Mouse (Mus musculus): Measurements from ENCODE around the gene Zbtb3.

DNA sequence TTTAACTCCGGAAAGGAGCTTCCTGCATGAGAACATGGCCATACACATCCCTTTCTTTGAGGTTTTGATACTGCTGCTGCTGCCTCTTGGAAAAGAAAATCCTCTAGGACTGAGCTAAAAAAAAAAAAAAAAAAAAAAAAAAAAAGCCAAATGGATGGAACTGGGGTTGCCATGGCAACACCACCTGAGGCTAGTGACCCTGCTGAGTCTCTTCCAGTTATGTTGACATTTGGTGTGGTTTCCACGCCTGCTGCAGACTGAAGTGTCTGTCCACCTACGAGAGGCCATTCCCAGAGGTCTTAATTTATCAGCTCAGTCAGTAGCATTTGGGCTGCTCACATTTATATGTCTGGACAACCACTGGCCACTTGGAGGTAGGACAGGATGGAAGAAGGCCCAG is 13.8 kb upstream of the Zbtb3 start:
- TF ChIP-seq POLR2A (IDR thresholded peaks at IDR 0.05; ENCODE audit: low read depth, low read length), result no peak
- no peak for TF ChIP-seq CTCF (conservative IDR thresholded peaks at IDR 0.05; ENCODE audit: insufficient read depth, insufficient read length, low read depth, low read length)

All from kidney, adult 2 months (tissue).